ENCODE assay signal across 21 mouse cellular contexts in the genomic region with DNA sequence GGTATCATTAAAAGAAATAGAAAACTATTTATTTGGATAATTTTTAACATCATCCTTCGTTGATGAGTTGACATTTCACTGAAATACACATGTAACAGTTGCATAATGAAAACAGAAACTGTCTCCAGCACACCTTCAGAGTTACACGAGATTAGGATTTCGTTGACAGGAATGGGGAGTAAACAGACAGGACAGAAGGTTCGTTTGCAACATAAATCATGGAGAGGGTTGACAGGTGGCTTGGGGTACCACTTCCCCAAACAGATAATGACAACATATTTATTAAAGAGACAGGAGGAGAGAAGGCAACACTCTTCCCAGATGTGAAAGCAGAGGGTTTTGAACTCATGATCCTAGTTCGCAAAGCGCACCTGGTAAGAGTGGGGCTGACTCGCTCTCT. TPM values are rescaled to one million over a fixed set of nuclear protein-coding genes. Genes with fewer than 3 reads are reported as not detected.
DNase-seq lines count a peak whose midpoint lies in the region; ATAC-seq and TF ChIP-seq lines count a peak whose summit lies in the region.
"Had no signal": no experiment of that assay in that cellular context is flagged by ENCODE, and none has a peak within 500 bp of the region (broad histone marks: within the 10 kb centered on the region; RNA-seq: fewer than 3 reads in every experiment).

No protein-coding gene starts in this region.

- no peak for DNase-seq in forebrain, embryonic 10.5 days (ENCODE audit: extremely low spot score, low spot score)
- no peak for DNase-seq in lung, postnatal 0 days (ENCODE audit: low spot score)
- DNase-seq in spleen, adult 18-20 months: no peak
- no peak for DNase-seq in heart, embryonic 10.5 days (ENCODE audit: low spot score)
- DNase-seq: adrenal gland, postnatal 14 days; cerebellum, adult 18-20 months; cerebellum, adult 9-11 months; cerebellum, postnatal 36 days; gastrocnemius, postnatal 36 days; heart, adult 18-20 months had no signal

- H3K27ac ChIP-seq in forebrain, embryonic 15.5 days (replicated peaks): 0 out of 2 replicates have a peak overlapping the region, but pooled peaks have one; percentile 6
- H3K27ac ChIP-seq in forebrain, embryonic 10.5 days: no peak overlapping the region
- peak overlapping the region; percentile 47; the same call in 1 of the 2 replicates for H3K27ac ChIP-seq in lung, embryonic 16.5 days (ENCODE audit: low read length)
- H3K27ac ChIP-seq in lung, postnatal 0 days (ENCODE audit: low read length): no peak overlapping the region
- H3K27ac ChIP-seq in heart, embryonic 10.5 days: no peak overlapping the region
- H3K27ac ChIP-seq: embryonic facial prominence, embryonic 10.5 days; hindbrain, embryonic 10.5 days; hindbrain, embryonic 14.5 days had no signal

- no peak overlapping the region for H3K4me2 ChIP-seq in forebrain, embryonic 15.5 days (replicated peaks)
- no peak overlapping the region for H3K4me2 ChIP-seq in lung, embryonic 16.5 days (ENCODE audit: low read depth, low read length)
- H3K4me2 ChIP-seq in lung, postnatal 0 days (replicated peaks; ENCODE audit: low read depth, low read length): no peak overlapping the region
- H3K4me2 ChIP-seq: heart, embryonic 12.5 days; hindbrain, embryonic 14.5 days had no signal

- H3K27me3 ChIP-seq in forebrain, embryonic 15.5 days: no peaks in the 10 kb centered on the region
- H3K27me3 ChIP-seq in forebrain, embryonic 10.5 days (ENCODE audit: poor library complexity, severe bottlenecking): no peaks in the 10 kb centered on the region
- H3K27me3 ChIP-seq in lung, embryonic 16.5 days (ENCODE audit: control insufficient read depth, insufficient read depth, low read depth, low read length): no peaks in the 10 kb centered on the region
- no peaks in the 10 kb centered on the region for H3K27me3 ChIP-seq in lung, postnatal 0 days (replicated peaks; ENCODE audit: insufficient read depth, low read length)
- no peaks in the 10 kb centered on the region for H3K27me3 ChIP-seq in heart, embryonic 10.5 days (ENCODE audit: insufficient read depth, poor library complexity, severe bottlenecking)
- H3K27me3 ChIP-seq: heart, embryonic 12.5 days; Patski had no signal

- ATAC-seq in forebrain, embryonic 15.5 days (replicated peaks): no peak
- ATAC-seq in lung, embryonic 16.5 days (ENCODE audit: low read depth): no peak
- ATAC-seq in lung, postnatal 0 days: no peak
- peak; percentile 72 for ATAC-seq in granulocyte monocyte progenitor cell, adult 5-6 weeks (replicated peaks; ENCODE audit: poor library complexity, severe bottlenecking)
- ATAC-seq: activated CD4-positive, CD25-positive, alpha-beta regulatory T cell, adult 4 months; forebrain, embryonic 14.5 days; Patski had no signal

- H3K9me3 ChIP-seq in forebrain, embryonic 15.5 days: no peaks in the 10 kb centered on the region
- H3K9me3 ChIP-seq in forebrain, embryonic 10.5 days: no peaks in the 10 kb centered on the region
- H3K9me3 ChIP-seq in lung, embryonic 16.5 days (ENCODE audit: control insufficient read depth, low read length): no peaks in the 10 kb centered on the region
- no peaks in the 10 kb centered on the region for H3K9me3 ChIP-seq in lung, postnatal 0 days (ENCODE audit: low read length)
- no peaks in the 10 kb centered on the region for H3K9me3 ChIP-seq in heart, embryonic 10.5 days
- H3K9me3 ChIP-seq: embryonic facial prominence, embryonic 10.5 days; heart, embryonic 12.5 days; hindbrain, embryonic 10.5 days had no signal

- no peaks in the 10 kb centered on the region for H3K36me3 ChIP-seq in forebrain, embryonic 15.5 days
- no peaks in the 10 kb centered on the region for H3K36me3 ChIP-seq in forebrain, embryonic 10.5 days (replicated peaks)
- H3K36me3 ChIP-seq in lung, embryonic 16.5 days (ENCODE audit: control insufficient read depth, insufficient read depth, low read length): no peaks in the 10 kb centered on the region
- no peaks in the 10 kb centered on the region for H3K36me3 ChIP-seq in lung, postnatal 0 days (ENCODE audit: insufficient read depth, low read length)
- 0 out of 2 replicates have a peak, but pooled peaks cover 5% of the 10 kb centered on the region for H3K36me3 ChIP-seq in heart, embryonic 10.5 days
- H3K36me3 ChIP-seq: embryonic facial prominence, embryonic 10.5 days; heart, embryonic 12.5 days; hindbrain, embryonic 10.5 days had no signal

- no peak for TF ChIP-seq EP300 in lung, postnatal 0 days (IDR thresholded peaks at IDR 0.05)

- TF ChIP-seq CTCF in lung, postnatal 0 days (IDR thresholded peaks at IDR 0.05): no peak

- 74% methylated on average over 7 of the region's 7 CpGs for WGBS in forebrain, embryonic 15.5 days
- WGBS in forebrain, embryonic 10.5 days: 87% methylated on average over 7 of the region's 7 CpGs
- 54% methylated on average over 7 of the region's 7 CpGs for WGBS in lung, embryonic 16.5 days
- WGBS in lung, postnatal 0 days: 51% methylated on average over 7 of the region's 7 CpGs
- WGBS in heart, embryonic 10.5 days: 75% methylated on average over 7 of the region's 7 CpGs

- H3K4me1 ChIP-seq in forebrain, embryonic 15.5 days: peaks cover 19% of the 10 kb centered on the region
- H3K4me1 ChIP-seq in forebrain, embryonic 10.5 days: peaks cover 9% of the 10 kb centered on the region
- peaks cover 31% of the 10 kb centered on the region for H3K4me1 ChIP-seq in lung, embryonic 16.5 days (replicated peaks; ENCODE audit: control insufficient read depth, insufficient read depth, low read length)
- no peaks in the 10 kb centered on the region for H3K4me1 ChIP-seq in lung, postnatal 0 days (ENCODE audit: insufficient read depth, low read depth, low read length)
- no peaks in the 10 kb centered on the region for H3K4me1 ChIP-seq in heart, embryonic 10.5 days

- H3K9ac ChIP-seq in forebrain, embryonic 15.5 days (replicated peaks): no peak overlapping the region
- H3K9ac ChIP-seq in lung, embryonic 16.5 days (ENCODE audit: low read length): no peak overlapping the region
- no peak overlapping the region for H3K9ac ChIP-seq in lung, postnatal 0 days (replicated peaks; ENCODE audit: low read depth)
- H3K9ac ChIP-seq: heart, embryonic 12.5 days; hindbrain, embryonic 14.5 days had no signal

- H3K4me3 ChIP-seq in forebrain, embryonic 15.5 days: no peak overlapping the region
- no peak overlapping the region for H3K4me3 ChIP-seq in forebrain, embryonic 10.5 days
- H3K4me3 ChIP-seq in lung, embryonic 16.5 days (ENCODE audit: low read length): no peak overlapping the region
- H3K4me3 ChIP-seq in lung, postnatal 0 days (ENCODE audit: low read depth, low read length): no peak overlapping the region
- H3K4me3 ChIP-seq in heart, embryonic 10.5 days: no peak overlapping the region
- H3K4me3 ChIP-seq: embryonic facial prominence, embryonic 10.5 days; heart, embryonic 12.5 days; hindbrain, embryonic 10.5 days had no signal

RNA-seq across cellular contexts. Expression of a gene that starts 46.1 kb away (rescaled TPM):
- polyA plus RNA-seq in forebrain, embryonic 15.5 days (2015; fragmentation: Nextera tagmentation; extraction: Ambion mirVana): 0.22 and 0.25 TPM in 2 replicates
- not detected in 2 replicates for polyA plus RNA-seq in forebrain, embryonic 10.5 days (2016; fragmentation: Nextera tagmentation; extraction: Ambion mirVana)
- polyA plus RNA-seq in lung, embryonic 16.5 days (2015; fragmentation: Nextera tagmentation; extraction: Ambion mirVana): 1.9 TPM in 2 replicates
- polyA plus RNA-seq in lung, postnatal 0 days (2015; fragmentation: Nextera tagmentation; extraction: Ambion mirVana): 0.80 and 1.5 TPM in 2 replicates
- total RNA-seq in granulocyte monocyte progenitor cell, adult 5-6 weeks (2014; fragmentation: Nextera tagmentation): 95.5 and 110 TPM in 2 replicates
- total RNA-seq in granulocyte monocyte progenitor cell, adult 5-6 weeks (2017): 95.6 and 95.7 TPM in 2 replicates
- 0.30 and 0.34 TPM in 2 replicates for polyA plus RNA-seq in heart, embryonic 10.5 days (2016; fragmentation: Nextera tagmentation; extraction: Ambion mirVana)
- polyA plus RNA-seq: C2C12; forebrain, embryonic 14.5 days had no signal

RNA-seq across cellular contexts. Expression of a gene that starts 46.2 kb away (rescaled TPM):
- 1.3 and 1.8 TPM in 2 replicates for polyA plus RNA-seq in forebrain, embryonic 15.5 days (2015; fragmentation: Nextera tagmentation; extraction: Ambion mirVana)
- polyA plus RNA-seq in forebrain, embryonic 10.5 days (2016; fragmentation: Nextera tagmentation; extraction: Ambion mirVana): 0.76 and 0.91 TPM in 2 replicates
- polyA plus RNA-seq in lung, embryonic 16.5 days (2015; fragmentation: Nextera tagmentation; extraction: Ambion mirVana): 0.92 and 1.1 TPM in 2 replicates
- polyA plus RNA-seq in lung, postnatal 0 days (2015; fragmentation: Nextera tagmentation; extraction: Ambion mirVana): 0.11 and 0.31 TPM in 2 replicates
- total RNA-seq in granulocyte monocyte progenitor cell, adult 5-6 weeks (2014; fragmentation: Nextera tagmentation): 4.0 and 13.5 TPM in 2 replicates
- total RNA-seq in granulocyte monocyte progenitor cell, adult 5-6 weeks (2017): 5.2 and 7.2 TPM in 2 replicates
- 0.32 and 0.69 TPM in 2 replicates for polyA plus RNA-seq in heart, embryonic 10.5 days (2016; fragmentation: Nextera tagmentation; extraction: Ambion mirVana)
- total RNA-seq: gastrocnemius, postnatal 36 days had no signal

Comparison
In these comparisons a context has a peak if more than half of its experiments do, and no peak if none do; other contexts are left out.
1. H3K27ac ChIP-seq: peak in forebrain, embryonic 15.5 days (single experiment) and lung, embryonic 16.5 days (single experiment); none in forebrain, embryonic 10.5 days (single experiment), lung, postnatal 0 days (single experiment) and heart, embryonic 10.5 days (single experiment).